Mouse (Mus musculus) myocyte (in vitro differentiated cells): ENCODE data around the gene Strip1. TPM values are rescaled to one million over a fixed set of nuclear protein-coding genes. Genes with fewer than 3 reads are reported as not detected.

Experiments used
- H3K27me3 ChIP-seq: one replicate; pipeline ENCODE4 v1.6.1; 2011; ENCODE audit not compliant: control insufficient read depth, insufficient read depth, insufficient read length
- H3K36me3 ChIP-seq: one replicate; pipeline ENCODE4 v1.6.1; 2011; ENCODE audit not compliant: control insufficient read depth, insufficient read depth
- H3K4me2 ChIP-seq: one replicate; pipeline ENCODE4 v1.6.1; 2011; ENCODE audit warnings: low read depth, control low read depth
- H3K4me3 ChIP-seq: one replicate; pipeline ENCODE4 v1.5.1; 2011; ENCODE audit warnings: mild to moderate bottlenecking, control low read depth, moderate library complexity
- H3K79me2 ChIP-seq: one replicate; pipeline ENCODE4 v1.6.1; 2011; ENCODE audit not compliant: control insufficient read depth, insufficient read depth
- H3ac ChIP-seq: one replicate; pipeline ENCODE4 v1.6.1; 2011; ENCODE audit not compliant: control insufficient read depth, insufficient read length
- CEBPB ChIP-seq: IDR thresholded peaks from 2 replicates; pipeline ENCODE4 v1.6.1; 2011; ENCODE audit warnings: mild to moderate bottlenecking, moderate library complexity; ENCODE audit not compliant: poor library complexity, insufficient read depth, severe bottlenecking
- E2F4 ChIP-seq: IDR thresholded peaks from one replicate; pipeline ENCODE4 v1.6.1; 2011; ENCODE audit warnings: mild to moderate bottlenecking, control low read depth, moderate library complexity; ENCODE audit not compliant: insufficient read depth
- MAX ChIP-seq: IDR thresholded peaks from one replicate; pipeline ENCODE4 v1.6.1; 2011; ENCODE audit warnings: low read depth, mild to moderate bottlenecking, control low read depth
- MYOD1 ChIP-seq, 3 experiments: IDR thresholded peaks; one replicate each; pipeline ENCODE4 v1.6.1; 2011; ENCODE audit warnings: control low read depth in 2 of 3, low read depth in 2 of 3, mild to moderate bottlenecking in 2 of 3, moderate library complexity in 1 of 3; ENCODE audit not compliant: insufficient read length in 2 of 3, control insufficient read depth in 1 of 3
- MYOG ChIP-seq, 3 experiments: IDR thresholded peaks; one replicate each; pipeline ENCODE4 v1.6.1; 2011; ENCODE audit warnings: control low read depth in 2 of 3, low read depth in 2 of 3, mild to moderate bottlenecking in 2 of 3; ENCODE audit not compliant: insufficient read length in 2 of 3, control insufficient read depth in 1 of 3, insufficient read depth in 1 of 3
- POLR2A ChIP-seq: IDR thresholded peaks from one replicate; pipeline ENCODE4 v1.6.1; 2011; ENCODE audit warnings: low read depth, mild to moderate bottlenecking, control low read depth, moderate library complexity; ENCODE audit not compliant: insufficient read length
- POLR2AphosphoS2 ChIP-seq: IDR thresholded peaks from one replicate; pipeline ENCODE4 v1.6.1; 2011; ENCODE audit warnings: low read depth, control low read depth; ENCODE audit not compliant: insufficient read length
- REST ChIP-seq: IDR thresholded peaks from one replicate; pipeline ENCODE4 v1.6.1; 2011; ENCODE audit warnings: mild to moderate bottlenecking, control low read depth, moderate library complexity; ENCODE audit not compliant: insufficient read depth, insufficient read length
- SRF ChIP-seq: IDR thresholded peaks from one replicate; pipeline ENCODE4 v1.6.1; 2011; ENCODE audit warnings: low read depth; ENCODE audit not compliant: control insufficient read depth, insufficient read length
- TCF12 ChIP-seq: IDR thresholded peaks from one replicate; pipeline ENCODE4 v1.6.1; 2011; ENCODE audit warnings: mild to moderate bottlenecking, control low read depth; ENCODE audit not compliant: poor library complexity, insufficient read depth, severe bottlenecking
- TCF3 ChIP-seq: IDR thresholded peaks from one replicate; pipeline ENCODE4 v1.6.1; 2011; ENCODE audit warnings: low read depth, control low read depth; ENCODE audit not compliant: insufficient read length
- USF1 ChIP-seq: IDR thresholded peaks from one replicate; pipeline ENCODE4 v1.6.1; 2011; ENCODE audit warnings: low read depth, mild to moderate bottlenecking, control low read depth, moderate library complexity
- polyA plus RNA-seq: library from polyadenylated mRNA; unstranded; fragments of >200 nt; fragmentation: generic; extraction: Trizol; gene quantifications from one replicate; pipeline ENCODE4 v1.2.1, GENCODE M21; 2012; ENCODE audit warnings: missing spikeins

Strip1 gene
- polyA plus RNA-seq, 1 experiment: 46.6 TPM

- TF ChIP-seq POLR2AphosphoS2 (no peak), USF1 (no peak), POLR2A (no peak), REST (no peak), MAX (no peak), TCF12 (no peak), SRF (no peak), MYOD1 (IDR thresholded peaks at IDR 0.05; ENCODE audit: control insufficient read depth in 1 of 3, insufficient read length in 2 of 3, low read depth in 2 of 3) (no peak), MYOG (IDR thresholded peaks at IDR 0.05; ENCODE audit: control insufficient read depth in 1 of 3, insufficient read depth in 1 of 3, insufficient read length in 2 of 3, low read depth in 2 of 3) (no peak), E2F4 (no peak), TCF3 (no peak)
- Histone ChIP-seq H3K4me3 (no peak overlapping the region), H3K27me3 (peaks cover 14% of the 10 kb centered on the region), H3K79me2 (peaks cover 4% of the 10 kb centered on the region), H3ac (no peak overlapping the region), H3K4me2 (no peak overlapping the region), H3K36me3 (no peaks in the 10 kb centered on the region)
Measured at GRCm38 (mm10) chr3:107636236-107636635, 4.7 kb upstream of the Strip1 start.

- Histone ChIP-seq H3K4me2 (no peak overlapping the region), H3K36me3 (no peaks in the 10 kb centered on the region), H3K27me3 (peaks cover 14% of the 10 kb centered on the region), H3K4me3 (no peak overlapping the region), H3ac (no peak overlapping the region), H3K79me2 (peaks cover 4% of the 10 kb centered on the region)
- TF ChIP-seq E2F4 (no peak), TCF12 (no peak), SRF (no peak), CEBPB (no peak), POLR2AphosphoS2 (no peak), USF1 (no peak), MAX (no peak), MYOD1 (IDR thresholded peaks at IDR 0.05; ENCODE audit: control insufficient read depth in 1 of 3, insufficient read length in 2 of 3, low read depth in 2 of 3) (no peak), POLR2A (no peak), MYOG (IDR thresholded peaks at IDR 0.05; ENCODE audit: control insufficient read depth in 1 of 3, insufficient read depth in 1 of 3, insufficient read length in 2 of 3, low read depth in 2 of 3) (no peak), TCF3 (no peak), REST (no peak)
Measured at GRCm38 (mm10) chr3:107635836-107636235, 4.3 kb upstream of the Strip1 start.

- Histone ChIP-seq H3K36me3 (peaks cover 4% of the 10 kb centered on the region), H3K4me2 (no peak overlapping the region), H3K79me2 (peaks cover 21% of the 10 kb centered on the region), H3K27me3 (peaks cover 14% of the 10 kb centered on the region), H3ac (no peak overlapping the region), H3K4me3 (no peak overlapping the region)
- no peak for TF ChIP-seq USF1
- TF ChIP-seq E2F4: no peak
- TF ChIP-seq REST: no peak
- TF ChIP-seq MYOG (IDR thresholded peaks at IDR 0.05; ENCODE audit: control insufficient read depth in 1 of 3, insufficient read depth in 1 of 3, insufficient read length in 2 of 3, low read depth in 2 of 3): no peak
- TF ChIP-seq SRF: no peak
- TF ChIP-seq POLR2A: no peak
- TF ChIP-seq CEBPB: no peak
- no peak for TF ChIP-seq MYOD1 (IDR thresholded peaks at IDR 0.05; ENCODE audit: control insufficient read depth in 1 of 3, insufficient read length in 2 of 3, low read depth in 2 of 3)
- TF ChIP-seq TCF3: no peak
- TF ChIP-seq MAX: no peak
- no peak for TF ChIP-seq TCF12
Measured at GRCm38 (mm10) chr3:107633906-107634305, 2.4 kb upstream of the Strip1 start.

- H3K4me3 ChIP-seq: peak overlapping the region; percentile 67
- H3ac ChIP-seq: no peak overlapping the region
- TF ChIP-seq POLR2AphosphoS2 (no peak), REST (no peak), CEBPB (no peak), MYOG (IDR thresholded peaks at IDR 0.05; ENCODE audit: control insufficient read depth in 1 of 3, insufficient read depth in 1 of 3, insufficient read length in 2 of 3, low read depth in 2 of 3) (no peak), TCF3 (no peak), MYOD1 (IDR thresholded peaks at IDR 0.05; ENCODE audit: control insufficient read depth in 1 of 3, insufficient read length in 2 of 3, low read depth in 2 of 3) (no peak), MAX (no peak), USF1 (no peak), E2F4 (no peak), SRF (no peak), POLR2A (no peak), TCF12 (no peak)
- H3K79me2 ChIP-seq: peaks cover 29% of the 10 kb centered on the region
- H3K27me3 ChIP-seq: peaks cover 11% of the 10 kb centered on the region
- no peak overlapping the region for H3K4me2 ChIP-seq
- H3K36me3 ChIP-seq: peaks cover 10% of the 10 kb centered on the region
Measured at GRCm38 (mm10) chr3:107632786-107633185, 1.3 kb upstream of the Strip1 start.
